Mouse (Mus musculus) adrenal gland, adult (tissue): ENCODE data around the gene Tns1.
"Not testable (repeated sequence)": the region's sequence is repeated elsewhere in the genome, so short reads cannot be mapped to it uniquely, and the experiment has no call there.

Experiments used
- DNase-seq, 2 experiments: peaks; one replicate each; pipeline ENCODE4 v3.0.0; 2022 to 2023; ENCODE audit warnings: low spot score in 1 of 2; ENCODE audit not compliant: inconsistent age in 2 of 2

The Tns1 gene

GRCm38 (mm10) chr1:73901496-73901899 lies 222.8 kb downstream of the Tns1 start:
- peak; percentile 78 to 93 for DNase-seq

GRCm38 (mm10) chr1:73895451-73895850 lies 228.8 kb downstream of the Tns1 start:
- not testable (repeated sequence) for DNase-seq

GRCm38 (mm10) chr1:73880731-73881130 lies 243.5 kb downstream of the Tns1 start:
- DNase-seq: no peak

- no peak for DNase-seq
Measured at GRCm38 (mm10) chr1:73875676-73876218, 248.5 kb downstream of the Tns1 start.

- DNase-seq: no peak
Measured at GRCm38 (mm10) chr1:73864314-73864713, 259.9 kb downstream of the Tns1 start.

GRCm38 (mm10) chr1:73863074-73863431 lies 261.2 kb downstream of the Tns1 start:
- DNase-seq: no peak

GRCm38 (mm10) chr1:73862323-73863073 lies 261.8 kb downstream of the Tns1 start:
- peak; percentile 36 to 60 for DNase-seq

- DNase-seq: no peak
Measured at GRCm38 (mm10) chr1:73860421-73860820, 263.8 kb downstream of the Tns1 start.
